Mouse (Mus musculus): Measurements from ENCODE around the gene Tmem59l.

GRCm38 (mm10) chr8:70482943-70483342 lies 4.2 kb downstream of the Tmem59l start:
- no peak for TF ChIP-seq POLR2A (IDR thresholded peaks at IDR 0.05; ENCODE audit: insufficient read depth, low read length)
- no peak for TF ChIP-seq CTCF (IDR thresholded peaks at IDR 0.05; ENCODE audit: low read depth, low read length)
